Mouse (Mus musculus) intestine, embryonic 16.5 days (tissue): ENCODE results near the gene Odf4. TPM values are rescaled to one million over a fixed set of nuclear protein-coding genes. Genes with fewer than 3 reads are reported as not detected.

Source experiments
- ATAC-seq: fragments of 200-750 bp; cut with Nextera tagmentation; 2 replicates; pipeline ENCODE4 v1.8.0; 2017; ENCODE audit warnings: moderate TSS enrichment, moderate library complexity
- H3K27ac ChIP-seq: fragments of 300-500 bp; sonication (generic); 2 replicates; pipeline ENCODE4 v1.5.1; 2014; ENCODE audit warnings: mild to moderate bottlenecking, low read length
- H3K27me3 ChIP-seq: fragments of 300-500 bp; sonication (generic); replicated peaks from 2 replicates; pipeline ENCODE4 v1.6.1; 2014; ENCODE audit warnings: low read length, control low read depth, mixed read lengths; ENCODE audit not compliant: control insufficient read depth, insufficient read depth
- H3K36me3 ChIP-seq: fragments of 300-500 bp; sonication (generic); 2 replicates; pipeline ENCODE4 v1.6.1; 2014; ENCODE audit warnings: low read length, control low read depth; ENCODE audit not compliant: control insufficient read depth, insufficient read depth
- H3K4me1 ChIP-seq: fragments of 300-500 bp; sonication (generic); 2 replicates; pipeline ENCODE4 v1.6.1; 2014; ENCODE audit warnings: low read length, control low read depth, mixed read lengths; ENCODE audit not compliant: control insufficient read depth, insufficient read depth
- H3K4me2 ChIP-seq: fragments of 300-500 bp; sonication (generic); 2 replicates; pipeline ENCODE4 v1.6.1; 2014; ENCODE audit warnings: low read depth, low read length, control low read depth
- H3K4me3 ChIP-seq: fragments of 300-500 bp; sonication (generic); 2 replicates; pipeline ENCODE4 v1.5.1; 2014; ENCODE audit warnings: mild to moderate bottlenecking, low read length
- H3K9ac ChIP-seq: fragments of 300-500 bp; sonication (generic); 2 replicates; pipeline ENCODE4 v1.6.1; 2014; ENCODE audit warnings: low read depth, low read length
- H3K9me3 ChIP-seq: fragments of 300-500 bp; sonication (generic); 2 replicates; pipeline ENCODE4 v1.6.1; 2016; ENCODE audit warnings: low read length, control low read depth; ENCODE audit not compliant: control insufficient read depth
- WGBS: fragments of 180-500 bp; shearing (Covaris S2); extraction: QIAGEN DNeasy Blood & Tissue Kit; methylation state at CpG from one replicate; pipeline ENCODE4 v1.1.7; 2014; 5-methylcytosine and 5-hydroxymethylcytosine counted together
- polyA plus RNA-seq: library from polyadenylated mRNA; unstranded; fragments of >200 nt; fragmentation: Nextera tagmentation; extraction: Ambion mirVana; gene quantifications from 2 replicates; pipeline ENCODE4 v1.2.1, GENCODE M21; 2015

Gene Odf4
- polyA plus RNA-seq, 1 experiment from 2014 or later: not detected

DNA sequence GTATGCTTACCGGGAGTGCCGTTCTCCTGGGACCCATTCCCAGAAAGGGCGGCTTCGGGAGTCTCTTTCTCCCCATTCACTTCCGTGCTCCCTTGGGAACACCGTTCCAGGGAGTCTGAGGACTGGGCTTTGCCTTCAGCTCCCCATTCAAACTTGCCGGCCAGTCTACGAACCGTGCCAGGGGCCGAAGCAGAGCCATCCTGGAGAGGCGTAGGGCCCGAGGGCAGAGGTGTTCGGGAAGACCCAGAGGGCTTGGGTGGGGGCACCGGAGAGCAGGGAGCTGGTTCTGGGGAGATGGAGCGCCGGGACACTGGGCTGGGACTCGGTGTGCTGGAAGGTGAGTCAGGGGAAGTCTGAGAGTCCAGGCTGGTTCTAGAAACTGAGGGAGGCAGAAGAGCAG lies 27.5 kb upstream of the Odf4 start:
- Histone ChIP-seq H3K36me3 (no peaks in the 10 kb centered on the region), H3K9ac (peak overlapping the region; percentile 65), H3K4me1 (peaks cover 4% of the 10 kb centered on the region), H3K27ac (no peak overlapping the region), H3K27me3 (peaks cover 33% of the 10 kb centered on the region), H3K4me2 (peak overlapping the region; percentile 75), H3K9me3 (no peaks in the 10 kb centered on the region), H3K4me3 (peak overlapping the region; percentile 44)
- 3% methylated on average over 17 of the region's 17 CpGs for WGBS
- ATAC-seq: no peak

DNA sequence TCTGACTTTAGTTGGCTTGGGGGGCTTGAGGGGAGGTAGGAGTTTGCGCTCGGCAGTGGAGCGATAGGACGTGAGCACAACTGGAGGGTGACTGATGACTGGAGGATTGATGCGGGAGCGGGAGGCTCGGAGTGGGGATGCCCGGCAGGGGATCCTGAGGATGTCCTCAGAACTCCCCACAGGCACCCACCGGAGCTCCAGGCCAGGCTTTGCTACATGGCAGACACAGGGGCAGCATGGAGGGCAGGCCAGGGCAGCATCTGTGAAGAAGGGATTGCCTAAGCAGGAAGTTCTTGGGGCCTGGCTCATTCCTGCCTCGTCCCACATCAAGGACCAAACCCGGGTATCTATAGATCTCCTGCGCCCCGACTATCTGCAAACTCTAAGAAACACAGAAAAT lies 27.0 kb upstream of the Odf4 start:
- Histone ChIP-seq H3K9ac (peak overlapping the region; percentile 24; the same call in 1 of the 2 replicates), H3K4me1 (peaks cover 4% of the 10 kb centered on the region), H3K4me3 (peak overlapping the region; percentile 44), H3K9me3 (no peaks in the 10 kb centered on the region), H3K4me2 (peak overlapping the region; percentile 75), H3K27me3 (peaks cover 33% of the 10 kb centered on the region), H3K36me3 (no peaks in the 10 kb centered on the region), H3K27ac (no peak overlapping the region)
- 17% methylated on average over 13 of the region's 13 CpGs for WGBS
- ATAC-seq: no peak

DNA sequence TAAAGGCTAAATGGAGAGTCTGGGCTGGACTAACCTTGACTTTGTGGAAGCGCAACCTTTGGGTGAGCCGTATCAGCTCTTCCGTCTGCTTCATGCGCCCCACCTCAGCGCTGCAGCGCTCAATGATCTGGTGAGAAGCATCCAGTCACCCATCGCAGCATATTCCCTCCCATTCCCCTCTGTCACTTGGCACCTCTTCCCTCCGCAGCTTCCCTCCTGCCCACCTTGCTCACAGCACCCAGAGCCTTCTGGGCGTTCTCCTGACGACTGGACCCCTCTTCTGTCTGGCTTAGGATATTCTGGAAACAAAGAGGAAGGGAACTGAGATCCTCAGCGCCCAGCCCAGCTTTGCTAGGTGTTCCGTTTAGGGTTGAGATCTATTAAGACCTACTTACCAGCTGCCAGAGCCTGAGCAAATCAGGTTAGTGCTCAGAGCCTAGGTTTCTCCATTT lies 20.7 kb upstream of the Odf4 start:
- H3K4me3 ChIP-seq: no peak overlapping the region
- no peaks in the 10 kb centered on the region for H3K9me3 ChIP-seq
- no peak overlapping the region for H3K4me2 ChIP-seq
- H3K27ac ChIP-seq: no peak overlapping the region
- H3K9ac ChIP-seq: no peak overlapping the region
- no peak for ATAC-seq
- no peaks in the 10 kb centered on the region; the same call in 1 of the 2 replicates for H3K4me1 ChIP-seq
- no peaks in the 10 kb centered on the region for H3K36me3 ChIP-seq
- WGBS: 11% methylated on average over 12 of the region's 12 CpGs
- H3K27me3 ChIP-seq: peaks cover 10% of the 10 kb centered on the region; the same call in 1 of the 2 replicates

DNA sequence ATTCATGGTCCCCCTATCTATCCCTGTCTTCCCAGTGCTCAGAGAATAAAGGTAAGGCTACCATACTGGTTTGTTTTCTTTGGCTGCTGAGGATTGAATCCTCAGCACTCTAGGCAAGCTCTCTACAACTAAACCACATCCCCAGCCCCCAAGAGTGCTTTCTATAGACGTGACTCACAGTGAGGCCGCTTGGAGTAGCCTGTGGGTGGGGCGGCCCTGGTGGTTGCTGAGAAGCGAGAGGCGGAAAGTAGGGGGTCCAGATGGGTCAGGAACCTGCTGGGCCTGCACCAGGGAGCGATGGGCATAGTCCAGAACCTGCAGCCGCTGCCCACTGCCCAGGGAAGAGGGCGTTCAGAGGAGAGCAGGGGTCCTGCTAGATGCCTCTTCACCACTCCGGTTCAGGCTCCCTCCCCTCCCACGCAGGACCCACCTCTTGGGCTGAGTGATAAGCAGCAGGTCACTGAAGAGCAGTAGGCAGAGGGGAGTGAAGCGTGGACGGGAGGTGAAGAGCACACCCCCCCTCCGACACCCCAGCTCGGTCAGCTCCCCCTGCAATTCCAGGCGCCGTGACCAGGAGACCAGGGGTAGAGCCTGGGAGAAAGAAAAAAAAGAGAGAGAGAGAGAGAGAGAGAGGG lies 20.0 kb upstream of the Odf4 start:
- Histone ChIP-seq H3K4me2 (0 out of 2 replicates have a peak overlapping the region, but pooled peaks have one; percentile 32), H3K9ac (peak overlapping the region; percentile 8; the same call in 1 of the 2 replicates), H3K36me3 (no peaks in the 10 kb centered on the region), H3K27me3 (peaks cover 8% of the 10 kb centered on the region; the same call in 1 of the 2 replicates), H3K9me3 (no peaks in the 10 kb centered on the region), H3K4me3 (peak overlapping the region; percentile 23; the same call in 1 of the 2 replicates), H3K27ac (no peak overlapping the region), H3K4me1 (no peaks in the 10 kb centered on the region; the same call in 1 of the 2 replicates)
- 14% methylated on average over 14 of the region's 16 CpGs for WGBS
- no peak for ATAC-seq

DNA sequence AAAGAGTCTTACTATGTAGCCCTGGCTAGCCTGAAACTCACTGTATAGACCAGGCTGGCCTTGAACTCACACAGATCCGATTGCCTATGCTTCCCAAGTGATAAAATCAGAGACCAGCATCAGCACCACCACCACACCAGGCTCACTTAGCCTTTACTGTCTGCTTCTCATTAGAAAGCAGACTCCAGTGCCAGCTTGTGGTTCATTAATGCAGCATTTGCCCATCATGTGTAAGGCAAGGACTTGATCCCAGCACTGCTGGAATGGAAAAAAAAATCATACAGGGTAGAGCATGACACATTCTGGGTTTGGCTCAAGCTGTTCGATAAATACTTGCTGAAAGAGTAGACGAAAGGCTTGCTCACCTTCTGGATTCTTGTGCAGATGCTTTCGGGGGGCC lies 19.1 kb upstream of the Odf4 start:
- Histone ChIP-seq H3K36me3 (no peaks in the 10 kb centered on the region), H3K9me3 (no peaks in the 10 kb centered on the region), H3K9ac (no peak overlapping the region), H3K27ac (no peak overlapping the region), H3K27me3 (peaks cover 4% of the 10 kb centered on the region; the same call in 1 of the 2 replicates), H3K4me1 (no peaks in the 10 kb centered on the region; the same call in 1 of the 2 replicates), H3K4me3 (no peak overlapping the region), H3K4me2 (no peak overlapping the region)
- no peak for ATAC-seq
- WGBS: 84% methylated on average over 4 of the region's 4 CpGs

DNA sequence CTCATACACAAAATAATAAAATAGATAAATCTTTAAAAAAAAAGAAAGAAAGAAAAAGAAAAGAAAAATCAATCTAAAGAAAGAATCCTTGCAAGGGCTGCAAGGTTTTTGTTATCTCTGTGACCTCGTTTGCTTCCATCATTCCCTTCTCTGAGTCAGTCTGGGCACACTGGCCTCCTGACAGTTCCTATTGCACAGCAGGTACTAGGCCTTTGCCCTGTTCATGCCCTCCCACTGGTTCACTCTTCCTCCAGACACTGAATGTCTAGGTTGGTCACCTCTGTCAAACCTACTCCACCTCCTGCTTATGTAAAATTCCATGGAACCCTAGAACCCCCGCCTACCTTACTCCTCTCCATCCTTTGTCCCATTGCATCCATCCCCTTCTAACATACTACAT lies 18.4 kb upstream of the Odf4 start:
- H3K27me3 ChIP-seq: 0 out of 2 replicates have a peak, but pooled peaks cover 3% of the 10 kb centered on the region
- H3K4me1 ChIP-seq: peaks cover 2% of the 10 kb centered on the region; the same call in 1 of the 2 replicates
- no peak overlapping the region for H3K27ac ChIP-seq
- H3K9me3 ChIP-seq: no peaks in the 10 kb centered on the region
- no peak overlapping the region for H3K9ac ChIP-seq
- ATAC-seq: no peak
- no peak overlapping the region for H3K4me3 ChIP-seq
- no peaks in the 10 kb centered on the region for H3K36me3 ChIP-seq
- H3K4me2 ChIP-seq: no peak overlapping the region
- 86% methylated on average over 2 of the region's 2 CpGs for WGBS

DNA sequence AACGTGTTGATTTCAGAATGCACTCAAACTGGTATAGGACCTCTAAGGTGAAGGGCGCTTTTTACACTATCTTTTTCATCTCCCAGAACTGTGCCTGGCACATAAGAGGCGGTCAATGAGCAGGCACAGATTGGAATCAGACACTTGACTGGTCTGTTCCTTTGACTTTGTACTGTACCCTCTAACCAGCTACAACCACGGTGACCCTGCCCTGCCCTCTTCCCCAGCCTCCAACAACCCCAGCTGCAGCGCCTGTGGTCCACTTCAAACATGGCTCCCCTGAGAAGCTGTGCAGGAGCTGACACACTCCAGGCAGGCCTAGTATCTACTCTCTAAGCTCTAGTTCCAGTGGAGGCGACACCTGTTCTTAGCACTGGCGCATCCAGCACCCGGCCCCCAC lies 15.8 kb upstream of the Odf4 start:
- Histone ChIP-seq H3K9me3 (no peaks in the 10 kb centered on the region), H3K27ac (no peak overlapping the region), H3K4me1 (peaks cover 2% of the 10 kb centered on the region; the same call in 1 of the 2 replicates), H3K36me3 (no peaks in the 10 kb centered on the region), H3K27me3 (no peaks in the 10 kb centered on the region), H3K4me2 (no peak overlapping the region), H3K4me3 (no peak overlapping the region), H3K9ac (no peak overlapping the region)
- WGBS: 87% methylated on average over 8 of the region's 8 CpGs
- no peak for ATAC-seq

DNA sequence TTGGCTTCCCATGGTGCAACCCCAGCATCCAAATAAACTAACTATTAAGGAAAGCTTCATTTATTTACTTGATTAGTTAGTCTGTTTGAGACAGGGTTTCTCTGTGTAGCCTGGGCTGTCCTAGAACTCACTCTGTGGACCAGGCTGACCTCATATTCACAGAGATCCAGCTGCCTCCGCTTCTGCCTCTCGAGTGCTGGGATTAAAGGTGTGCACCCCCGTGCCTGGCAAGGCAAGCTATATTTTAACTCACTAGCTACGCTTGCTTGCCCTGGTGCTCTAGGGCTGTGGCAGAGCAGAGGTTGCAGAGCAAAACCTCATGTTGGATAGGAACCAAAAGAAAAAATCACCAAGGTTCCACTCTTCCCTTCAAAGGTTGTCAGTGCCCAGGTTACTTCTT lies 13.6 kb upstream of the Odf4 start:
- Histone ChIP-seq H3K4me2 (peak overlapping the region; percentile 48), H3K27me3 (no peaks in the 10 kb centered on the region), H3K9me3 (no peaks in the 10 kb centered on the region), H3K36me3 (no peaks in the 10 kb centered on the region), H3K4me3 (peak overlapping the region; percentile 51), H3K4me1 (peaks cover 2% of the 10 kb centered on the region; the same call in 1 of the 2 replicates), H3K9ac (peak overlapping the region; percentile 57; the same call in 1 of the 2 replicates), H3K27ac (no peak overlapping the region)
- ATAC-seq: no peak
- WGBS: 50% methylated on average over 4 of the region's 4 CpGs

DNA sequence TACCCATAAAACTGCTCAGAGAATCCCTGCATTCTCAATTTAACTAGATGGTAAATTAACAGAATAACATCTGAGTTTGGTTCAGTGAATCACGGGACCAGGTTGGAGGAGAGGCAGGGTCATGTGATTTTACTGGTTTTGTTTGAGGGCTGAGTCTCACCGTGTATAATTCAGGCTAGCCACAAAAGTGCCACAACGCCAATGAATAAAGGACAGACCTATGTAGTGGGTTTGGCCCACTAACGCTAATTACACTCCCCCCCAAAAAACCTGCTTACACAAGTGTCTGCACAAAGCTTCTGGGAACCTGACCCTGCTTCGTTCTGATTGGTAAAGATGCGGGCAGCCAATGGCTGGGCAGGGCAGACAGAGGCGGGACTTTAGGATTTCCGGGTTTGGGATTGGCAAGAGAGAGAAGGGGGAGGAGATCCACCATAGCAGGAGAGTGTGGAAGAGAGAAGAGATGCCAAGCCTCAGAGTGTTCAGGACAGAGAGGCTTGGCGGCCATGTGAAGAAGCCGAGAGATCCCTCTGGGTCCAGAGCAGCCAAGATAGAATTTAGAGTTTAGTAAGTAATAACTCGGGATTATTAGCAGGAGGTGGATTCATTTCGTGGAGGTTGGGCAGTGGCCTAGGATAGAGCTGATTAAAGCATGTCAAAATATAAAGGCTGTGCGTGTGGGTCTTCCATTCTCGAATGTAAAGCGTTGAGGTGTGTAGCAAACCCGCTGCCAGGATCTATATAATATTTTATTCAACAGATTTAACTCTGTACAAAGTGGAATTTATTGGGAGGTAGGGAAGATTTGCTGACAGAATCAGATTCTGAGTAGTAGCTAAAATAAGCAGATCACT lies 12.8 kb upstream of the Odf4 start:
- Histone ChIP-seq H3K4me2 (peak overlapping the region; percentile 48), H3K27ac (no peak overlapping the region), H3K9me3 (no peaks in the 10 kb centered on the region), H3K36me3 (no peaks in the 10 kb centered on the region), H3K9ac (peak overlapping the region; percentile 57), H3K27me3 (no peaks in the 10 kb centered on the region), H3K4me1 (peaks cover 2% of the 10 kb centered on the region; the same call in 1 of the 2 replicates), H3K4me3 (peak overlapping the region; percentile 51)
- ATAC-seq: peak; percentile 100
- 1% methylated on average over 16 of the region's 16 CpGs for WGBS
